Mouse (Mus musculus) left cerebral cortex, adult 11 months (tissue): Measurements from ENCODE around the gene Runx2.

ENCODE experiments used
- DNase-seq: peaks from one replicate; pipeline ENCODE4 v3.0.0; 2022; ENCODE audit warnings: low spot score

The Runx2 gene

GRCm38 (mm10) chr17:44618691-44619090, 195.9 kb downstream of the Runx2 start:
- no peak for DNase-seq

- peak; percentile 63 for DNase-seq
Measured at GRCm38 (mm10) chr17:44618175-44618574, 196.4 kb downstream of the Runx2 start.

DNA sequence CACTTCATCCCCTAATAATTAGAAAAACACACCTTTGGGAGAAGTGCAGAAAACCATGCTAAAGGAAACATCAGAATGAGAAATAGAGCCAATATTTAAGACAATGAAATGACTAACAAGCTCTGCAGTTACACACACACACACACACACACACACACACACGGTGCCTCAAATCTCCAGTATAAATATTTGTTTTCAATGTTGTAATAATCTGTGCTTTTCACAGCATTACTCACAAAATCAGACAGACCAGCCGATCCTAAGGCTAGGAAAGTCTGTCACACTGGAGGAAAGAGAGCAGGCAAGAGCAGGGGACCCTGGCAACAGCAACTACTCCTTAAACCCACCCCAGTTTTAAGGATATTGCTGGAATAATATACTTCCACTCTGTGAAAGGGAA, 196.9 kb downstream of the Runx2 start:
- no peak for DNase-seq

DNA sequence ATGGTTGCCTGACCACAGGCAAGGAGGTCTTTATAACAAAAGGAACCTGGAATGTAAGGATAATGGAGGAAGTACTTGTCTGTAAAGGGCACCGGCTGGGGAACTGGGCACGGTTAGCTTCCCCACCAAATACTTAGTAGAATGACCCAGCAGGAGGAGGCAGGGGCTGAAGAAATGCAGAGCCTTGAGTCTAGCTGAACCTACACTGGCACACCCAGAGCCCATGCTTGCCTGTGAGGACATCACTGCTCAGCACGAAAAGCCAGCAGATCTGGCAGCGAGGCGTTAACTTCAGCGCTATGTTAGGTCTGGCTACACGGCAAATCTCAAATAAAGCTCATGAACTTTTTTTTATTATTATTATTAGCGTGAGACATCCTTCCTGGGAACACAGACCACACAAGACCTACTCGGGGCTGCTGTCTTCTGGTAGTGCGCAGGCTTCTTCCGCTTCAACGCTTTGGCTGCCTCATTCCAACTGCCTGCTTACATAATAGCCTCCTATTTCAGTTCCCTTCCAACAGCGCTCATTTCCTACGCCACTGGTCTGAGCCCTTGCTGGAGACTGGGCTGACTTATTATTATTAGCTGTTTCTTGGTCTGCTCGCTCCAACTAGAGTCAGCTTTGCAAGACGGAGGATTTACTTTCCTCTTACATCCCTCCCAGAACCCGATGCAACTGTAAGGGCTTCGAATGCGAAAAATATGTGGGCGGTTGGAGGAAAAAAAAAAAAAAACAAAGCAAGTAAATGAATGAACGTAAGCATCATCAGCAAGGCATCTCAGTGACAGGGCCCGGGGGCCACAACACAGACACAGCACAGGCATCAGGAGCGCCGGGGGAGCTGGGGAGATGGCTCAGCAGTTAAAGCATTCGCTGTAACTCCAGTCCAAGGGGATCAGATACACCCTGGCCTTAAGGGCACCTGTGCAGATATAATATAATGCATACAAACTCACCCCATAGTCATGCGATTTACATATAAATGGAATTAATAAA, 200.6 kb downstream of the Runx2 start:
- DNase-seq = peak; percentile 69

- no peak for DNase-seq
Measured at GRCm38 (mm10) chr17:44612641-44613040, 202.0 kb downstream of the Runx2 start.

GRCm38 (mm10) chr17:44612002-44612401, 202.6 kb downstream of the Runx2 start:
- DNase-seq = no peak

DNA sequence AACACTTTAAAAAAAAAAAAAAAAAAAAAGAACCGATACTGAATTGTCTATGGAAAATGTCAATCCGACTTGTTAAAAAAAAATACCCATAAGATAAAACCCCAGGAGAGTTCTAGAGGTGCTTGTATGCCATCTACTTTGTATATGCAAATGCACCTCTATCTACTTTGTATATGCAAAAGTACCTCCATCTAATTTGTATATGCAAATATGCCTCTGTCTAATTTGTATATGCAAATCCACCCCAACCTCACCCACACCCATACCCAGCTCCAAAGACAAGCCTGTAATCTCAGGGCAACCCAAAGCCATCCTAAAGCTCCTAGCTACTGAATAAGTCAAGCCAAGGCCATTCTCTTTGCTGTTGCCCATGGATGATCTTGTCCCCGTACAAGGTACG, 203.1 kb downstream of the Runx2 start:
- no peak for DNase-seq

DNA sequence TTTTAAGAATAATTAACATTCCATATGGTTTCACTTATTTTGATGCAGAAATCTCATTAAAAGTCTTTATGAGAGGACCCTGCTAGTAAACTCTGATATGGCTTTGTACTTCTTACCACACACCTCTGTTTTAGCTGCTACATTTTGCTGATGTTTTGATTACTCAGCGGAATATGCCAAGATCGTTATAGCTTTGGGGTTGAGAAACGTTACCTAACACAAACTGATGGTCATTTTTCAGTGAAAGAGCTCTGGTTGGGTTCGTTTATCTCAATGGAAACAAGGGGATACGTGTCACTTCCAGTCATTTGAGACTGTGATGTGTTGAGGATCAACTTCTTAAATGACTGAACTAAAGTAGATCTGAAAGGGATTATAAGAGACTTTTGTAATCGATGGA, 203.8 kb downstream of the Runx2 start:
- DNase-seq = no peak

- DNase-seq = no peak
Measured at GRCm38 (mm10) chr17:44609897-44610641, 204.5 kb downstream of the Runx2 start.

- no peak for DNase-seq
Measured at GRCm38 (mm10) chr17:44609356-44609755, 205.2 kb downstream of the Runx2 start.

GRCm38 (mm10) chr17:44608907-44609306, 205.7 kb downstream of the Runx2 start:
- DNase-seq = no peak

- no peak for DNase-seq
Measured at GRCm38 (mm10) chr17:44607383-44607782, 207.2 kb downstream of the Runx2 start.

- DNase-seq = no peak
Measured at GRCm38 (mm10) chr17:44606245-44606644, 208.4 kb downstream of the Runx2 start.

DNA sequence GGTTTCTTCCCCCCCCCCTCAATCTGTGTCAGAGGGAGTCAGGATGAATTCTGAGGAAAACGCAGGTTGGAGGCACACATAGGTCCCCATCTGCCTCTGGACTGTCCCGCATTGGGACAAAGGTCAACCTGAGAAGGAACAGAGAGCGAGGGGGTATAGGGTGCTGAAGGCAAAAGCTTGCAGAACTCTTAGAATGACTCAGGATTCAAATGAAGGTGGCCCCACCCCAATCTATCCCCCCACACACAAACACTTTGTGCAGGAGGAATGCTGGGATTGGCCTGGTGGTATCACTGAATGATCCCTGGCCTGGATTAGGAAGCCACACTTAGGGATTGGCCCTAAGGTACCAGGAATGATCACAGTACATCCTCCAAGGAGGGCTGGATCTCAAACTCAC, 208.8 kb downstream of the Runx2 start:
- no peak for DNase-seq

- no peak for DNase-seq
Measured at GRCm38 (mm10) chr17:44603170-44603569, 211.4 kb downstream of the Runx2 start.

- no peak for DNase-seq
Measured at GRCm38 (mm10) chr17:44601317-44602021, 213.1 kb downstream of the Runx2 start.

- DNase-seq = no peak
Measured at GRCm38 (mm10) chr17:44599856-44600255, 214.7 kb downstream of the Runx2 start.

DNA sequence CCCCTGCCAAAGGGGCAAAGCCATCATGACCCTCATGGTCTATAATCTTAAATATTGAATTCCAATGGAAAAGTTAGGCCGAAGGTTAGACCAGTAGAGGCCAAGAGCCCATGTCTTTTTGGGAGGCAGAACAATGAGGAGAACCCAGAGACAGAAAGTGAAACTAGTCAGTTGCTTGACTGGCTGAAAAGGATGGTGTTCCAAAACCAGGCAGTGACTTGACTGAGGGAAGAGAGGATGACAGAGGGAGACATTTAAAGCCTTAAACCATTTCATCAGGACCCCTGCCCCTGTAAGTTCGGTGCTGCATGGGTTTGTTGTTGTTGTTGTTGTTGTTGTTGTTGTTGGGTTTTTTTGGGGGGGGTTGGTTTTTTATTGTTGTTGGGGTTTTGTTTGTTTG, 215.5 kb downstream of the Runx2 start:
- no peak for DNase-seq

DNA sequence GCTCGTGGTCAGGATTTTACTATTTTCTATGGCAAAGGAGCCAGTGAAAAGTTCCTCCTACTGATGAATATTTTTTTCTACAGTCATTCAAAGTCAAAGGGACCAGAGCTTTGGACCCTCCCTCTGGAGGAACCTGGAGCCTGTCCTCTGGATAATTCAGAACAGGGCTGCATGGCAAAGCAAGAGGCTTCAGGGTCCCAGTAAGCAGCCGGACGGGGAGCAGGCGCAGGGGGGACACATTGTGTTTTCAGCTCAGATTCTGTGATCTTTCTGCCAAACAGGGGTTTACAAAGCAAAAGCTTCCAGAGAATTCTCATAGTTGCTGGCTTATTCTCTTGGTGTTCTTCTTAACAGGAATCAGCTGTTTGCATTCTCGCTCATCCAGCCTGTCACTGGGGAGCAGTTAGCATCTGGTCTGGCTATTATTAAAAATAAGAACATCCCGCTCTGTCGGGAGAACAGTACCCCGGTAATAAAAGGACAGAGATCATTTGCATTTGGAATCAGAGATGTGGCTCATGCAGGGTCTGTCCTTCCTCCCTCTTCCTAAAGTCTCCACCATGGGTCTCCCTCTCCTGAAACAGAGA, 216.6 kb downstream of the Runx2 start:
- DNase-seq = no peak

DNA sequence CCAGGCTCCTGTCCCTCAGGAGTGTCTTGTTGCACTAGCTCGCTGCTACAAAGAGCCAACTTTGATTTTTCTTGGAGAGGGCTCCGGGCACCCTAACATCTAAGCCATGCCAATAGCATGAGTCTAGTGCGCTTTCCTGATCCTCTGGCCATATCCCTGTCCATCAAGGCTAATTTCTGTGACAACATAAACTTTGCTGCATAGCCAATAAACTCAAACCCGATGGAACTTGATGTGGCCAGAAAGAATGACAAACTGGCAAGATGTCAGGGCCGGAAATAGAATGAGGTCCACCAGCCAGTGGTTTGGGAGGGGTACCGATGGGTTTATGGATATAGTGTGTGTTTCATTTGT, 221.9 kb downstream of the Runx2 start:
- DNase-seq = no peak

GRCm38 (mm10) chr17:44592067-44592736, 222.4 kb downstream of the Runx2 start:
- no peak for DNase-seq

DNA sequence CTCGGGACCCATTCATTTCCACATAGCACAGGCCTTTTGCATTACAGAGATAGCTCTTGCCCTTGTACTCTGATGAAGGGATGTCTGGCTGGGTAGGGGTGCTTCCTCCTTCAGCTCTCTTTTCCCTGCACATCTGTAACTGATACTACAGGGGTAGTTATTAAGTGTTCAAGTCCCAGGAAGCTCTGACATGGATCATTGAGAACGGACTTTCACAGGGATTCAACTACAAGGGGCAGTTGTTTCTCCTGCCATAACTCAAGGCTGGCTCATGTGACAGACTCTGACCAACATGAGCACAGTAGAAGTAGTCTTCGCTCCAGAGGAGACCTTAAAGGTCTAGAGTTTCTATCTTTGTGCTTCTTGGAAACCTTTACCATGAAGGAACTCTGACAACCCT, 226.1 kb downstream of the Runx2 start:
- no peak for DNase-seq
